Mouse (Mus musculus) heart, embryonic 12.5 days (tissue): Measurements from ENCODE around the gene Ly86. TPM values are rescaled to one million over a fixed set of nuclear protein-coding genes. Genes with fewer than 3 reads are reported as not detected.

ENCODE experiments used
- ATAC-seq: fragments of 200-750 bp; cut with Nextera tagmentation; 2 replicates; pipeline ENCODE4 v1.8.0; 2017; ENCODE audit warnings: moderate TSS enrichment, moderate library complexity; ENCODE audit not compliant: insufficient number of reproducible peaks, low FRiP score
- H3K27ac ChIP-seq: fragments of 300-500 bp; sonication (generic); 2 replicates; pipeline ENCODE4 v1.5.1; 2016; ENCODE audit warnings: mild to moderate bottlenecking, moderate library complexity; ENCODE audit not compliant: poor library complexity, severe bottlenecking
- H3K27me3 ChIP-seq: fragments of 300-500 bp; sonication (generic); replicated peaks from 2 replicates; pipeline ENCODE4 v1.6.1; 2016; ENCODE audit warnings: mild to moderate bottlenecking, moderate library complexity
- H3K36me3 ChIP-seq: fragments of 300-500 bp; sonication (generic); 2 replicates; pipeline ENCODE4 v1.6.1; 2016; ENCODE audit warnings: mild to moderate bottlenecking, moderate library complexity
- H3K4me1 ChIP-seq: fragments of 300-500 bp; sonication (generic); replicated peaks from 2 replicates; pipeline ENCODE4 v1.6.1; 2016; ENCODE audit warnings: mild to moderate bottlenecking
- H3K4me2 ChIP-seq: fragments of 300-500 bp; sonication (generic); 2 replicates; pipeline ENCODE4 v1.6.1; 2016; ENCODE audit warnings: mild to moderate bottlenecking, moderate library complexity
- H3K4me3 ChIP-seq: fragments of 300-500 bp; sonication (generic); 2 replicates; pipeline ENCODE4 v1.5.1; 2016; ENCODE audit warnings: mild to moderate bottlenecking
- H3K9ac ChIP-seq: fragments of 300-500 bp; sonication (generic); 2 replicates; pipeline ENCODE4 v1.6.1; 2016; ENCODE audit warnings: mild to moderate bottlenecking, moderate library complexity
- H3K9me3 ChIP-seq: fragments of 300-500 bp; sonication (generic); replicated peaks from 2 replicates; pipeline ENCODE4 v1.6.1; 2016; ENCODE audit warnings: mild to moderate bottlenecking, moderate library complexity
- WGBS: fragments of 180-500 bp; shearing (Covaris S2); methylation state at CpG from one replicate; pipeline ENCODE4 v1.1.7; 2016; 5-methylcytosine and 5-hydroxymethylcytosine counted together
- polyA plus RNA-seq: library from polyadenylated mRNA; unstranded; fragments of >200 nt; fragmentation: Nextera tagmentation; extraction: Ambion mirVana; gene quantifications from 2 replicates; pipeline ENCODE4 v1.2.1, GENCODE M21; 2016

The Ly86 gene
- polyA plus RNA-seq, 1 experiment from 2014 or later = 3.1 TPM

DNA sequence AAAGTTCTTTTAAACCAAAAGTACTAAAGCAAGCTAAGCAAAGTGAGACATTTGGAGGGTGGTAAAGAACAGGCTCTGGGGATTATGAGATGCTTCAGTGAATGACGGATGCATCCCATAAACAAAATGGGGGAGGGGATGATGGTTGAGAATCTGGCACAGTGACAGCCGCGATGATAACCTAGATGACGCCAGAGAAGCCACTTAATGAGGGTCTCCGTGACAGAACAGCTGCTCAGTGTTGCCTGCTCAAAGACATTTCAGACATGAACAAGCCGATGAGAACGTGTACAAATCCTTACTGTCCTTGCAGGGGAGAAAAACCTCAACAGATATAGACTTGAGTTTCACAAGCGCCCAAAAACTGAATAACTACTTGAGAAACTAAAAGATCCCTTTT, 15.3 kb upstream of the Ly86 start:
- no peaks in the 10 kb centered on the region for H3K27me3 ChIP-seq
- H3K4me3 ChIP-seq = no peak overlapping the region
- 56% methylated on average over 8 of the region's 8 CpGs for WGBS

GRCm38 (mm10) chr13:37330971-37331370, 14.0 kb upstream of the Ly86 start:
- H3K9ac ChIP-seq = no peak overlapping the region

More for the DNA sequence above, 15.3 kb upstream of the Ly86 start:
- no peak overlapping the region for H3K4me2 ChIP-seq
- H3K36me3 ChIP-seq = no peaks in the 10 kb centered on the region
- no peak overlapping the region for H3K9ac ChIP-seq
- H3K4me1 ChIP-seq = no peaks in the 10 kb centered on the region
- H3K9me3 ChIP-seq = no peaks in the 10 kb centered on the region
- no peak overlapping the region for H3K27ac ChIP-seq
- no peak for ATAC-seq

DNA sequence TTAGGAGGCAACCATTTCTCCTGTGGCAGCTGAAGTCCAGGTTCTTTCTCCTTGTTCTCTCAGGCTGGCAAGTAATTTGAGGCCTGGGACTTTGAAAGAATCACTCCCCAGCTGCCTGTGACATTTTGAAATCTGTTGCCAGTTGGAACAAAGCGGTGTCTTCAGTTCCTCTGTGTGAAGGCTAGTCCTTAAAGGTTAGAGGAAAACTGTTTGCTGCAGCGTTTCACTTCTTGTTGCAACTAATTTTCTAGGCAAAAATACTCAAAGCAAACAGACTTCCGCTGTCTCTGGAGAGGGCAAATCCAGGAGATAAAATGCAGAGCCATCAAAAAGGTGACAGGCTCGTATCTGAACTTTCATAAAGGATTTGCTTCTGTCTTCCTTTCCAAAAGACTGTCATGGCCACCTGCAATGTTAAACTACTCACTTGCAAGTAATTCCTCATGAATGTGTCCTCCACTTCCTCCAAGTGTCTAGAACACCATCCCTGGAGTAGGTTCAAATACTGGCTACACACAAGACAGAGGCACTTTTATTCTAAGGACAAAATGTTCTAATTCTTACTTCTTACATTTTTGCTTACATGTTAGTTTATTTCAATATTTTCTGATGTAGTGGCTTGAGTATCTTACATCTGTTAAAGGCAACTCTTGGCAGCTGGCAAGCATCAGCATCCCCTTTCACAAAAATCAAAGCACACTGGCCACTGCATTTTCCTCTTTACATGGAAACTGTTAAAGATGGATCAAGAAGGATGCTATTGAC, 12.0 kb upstream of the Ly86 start:
- H3K4me3 ChIP-seq = no peak overlapping the region
- H3K9me3 ChIP-seq = no peaks in the 10 kb centered on the region
- 75% methylated on average over 4 of the region's 4 CpGs for WGBS
- no peak for ATAC-seq
- no peaks in the 10 kb centered on the region for H3K4me1 ChIP-seq
- H3K4me2 ChIP-seq = no peak overlapping the region
- H3K36me3 ChIP-seq = no peaks in the 10 kb centered on the region
- H3K9ac ChIP-seq = no peak overlapping the region
- no peak overlapping the region for H3K27ac ChIP-seq
- H3K27me3 ChIP-seq = no peaks in the 10 kb centered on the region

More at GRCm38 (mm10) chr13:37330971-37331370, 14.0 kb upstream of the Ly86 start:
- Histone ChIP-seq H3K4me1 (no peaks in the 10 kb centered on the region), H3K4me3 (no peak overlapping the region), H3K27me3 (no peaks in the 10 kb centered on the region), H3K9me3 (no peaks in the 10 kb centered on the region), H3K27ac (no peak overlapping the region), H3K36me3 (no peaks in the 10 kb centered on the region), H3K4me2 (no peak overlapping the region)
- no peak for ATAC-seq
- WGBS = 75% methylated on average over 4 of the region's 4 CpGs

DNA sequence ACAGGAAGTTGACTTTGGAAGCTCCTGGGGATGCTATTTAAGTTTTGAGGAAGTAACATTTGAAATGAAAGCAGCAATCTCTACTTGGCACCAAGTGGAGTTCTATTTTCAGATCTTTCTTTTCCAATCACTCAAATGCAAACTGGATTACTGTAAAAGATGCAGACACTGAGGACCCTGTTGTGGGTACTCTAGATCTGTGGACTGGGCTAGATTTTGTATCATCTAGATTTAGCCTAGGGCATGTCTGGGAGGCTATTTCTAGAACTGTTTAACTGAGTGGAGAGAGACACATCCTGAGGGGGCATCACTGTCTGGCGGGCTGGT, 11.5 kb upstream of the Ly86 start:
- Histone ChIP-seq H3K9ac (no peak overlapping the region), H3K9me3 (no peaks in the 10 kb centered on the region), H3K4me2 (no peak overlapping the region), H3K4me1 (no peaks in the 10 kb centered on the region), H3K27me3 (no peaks in the 10 kb centered on the region), H3K4me3 (no peak overlapping the region), H3K36me3 (no peaks in the 10 kb centered on the region), H3K27ac (no peak overlapping the region)
- WGBS = 55% methylated on average over 1 of the region's 1 CpGs
- no peak for ATAC-seq

GRCm38 (mm10) chr13:37337269-37337668, 7.7 kb upstream of the Ly86 start:
- Histone ChIP-seq H3K27me3 (no peaks in the 10 kb centered on the region), H3K4me2 (no peak overlapping the region), H3K4me3 (no peak overlapping the region), H3K36me3 (no peaks in the 10 kb centered on the region), H3K9me3 (no peaks in the 10 kb centered on the region; the same call in 1 of the 2 replicates), H3K4me1 (no peaks in the 10 kb centered on the region), H3K27ac (no peak overlapping the region), H3K9ac (no peak overlapping the region)
- no peak for ATAC-seq
- WGBS = 84% methylated on average over 4 of the region's 4 CpGs

- Histone ChIP-seq H3K4me3 (no peak overlapping the region), H3K27ac (no peak overlapping the region), H3K9me3 (no peaks in the 10 kb centered on the region; the same call in 1 of the 2 replicates), H3K4me1 (no peaks in the 10 kb centered on the region), H3K36me3 (no peaks in the 10 kb centered on the region), H3K27me3 (no peaks in the 10 kb centered on the region), H3K9ac (no peak overlapping the region), H3K4me2 (no peak overlapping the region)
- 72% methylated on average over 7 of the region's 7 CpGs for WGBS
- ATAC-seq = no peak
These were observed 7.1 kb upstream of the Ly86 start for GRCm38 (mm10) chr13:37337871-37338270.

- Histone ChIP-seq H3K27ac (no peak overlapping the region), H3K4me3 (no peak overlapping the region), H3K9ac (no peak overlapping the region), H3K4me1 (no peaks in the 10 kb centered on the region), H3K9me3 (no peaks in the 10 kb centered on the region; the same call in 1 of the 2 replicates), H3K27me3 (no peaks in the 10 kb centered on the region), H3K36me3 (no peaks in the 10 kb centered on the region), H3K4me2 (no peak overlapping the region)
- no peak for ATAC-seq
- 95% methylated on average over 1 of the region's 1 CpGs for WGBS
These were observed 2.2 kb upstream of the Ly86 start for GRCm38 (mm10) chr13:37342804-37343203.

DNA sequence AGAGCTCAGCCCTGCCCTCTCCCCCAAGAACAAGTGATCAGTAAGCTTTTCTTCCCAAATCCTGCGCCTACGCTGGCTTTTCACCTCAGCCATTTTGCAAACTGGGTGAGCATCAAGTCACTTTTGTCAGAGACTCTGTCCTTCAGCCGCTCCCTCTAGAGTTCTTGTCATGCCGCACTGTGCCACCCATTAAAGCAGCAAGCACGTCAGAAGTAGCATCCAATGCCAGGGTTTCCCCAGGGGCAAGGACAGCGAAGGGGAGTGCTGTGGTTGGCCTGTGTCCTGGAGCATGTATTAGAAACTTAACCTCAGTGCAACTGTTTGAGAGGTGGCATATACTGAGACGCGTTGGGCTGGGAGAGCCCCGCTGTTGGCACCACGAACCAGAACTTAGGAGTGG, 815 bp downstream of the Ly86 start:
- Histone ChIP-seq H3K27ac (no peak overlapping the region), H3K4me3 (no peak overlapping the region), H3K4me2 (no peak overlapping the region), H3K4me1 (no peaks in the 10 kb centered on the region), H3K36me3 (no peaks in the 10 kb centered on the region), H3K27me3 (no peaks in the 10 kb centered on the region), H3K9me3 (no peaks in the 10 kb centered on the region), H3K9ac (no peak overlapping the region)
- no peak for ATAC-seq
- 85% methylated on average over 10 of the region's 10 CpGs for WGBS

GRCm38 (mm10) chr13:37347871-37348595, 3.0 kb downstream of the Ly86 start:
- 77% methylated on average over 8 of the region's 8 CpGs for WGBS
- Histone ChIP-seq H3K9ac (no peak overlapping the region), H3K4me1 (no peaks in the 10 kb centered on the region), H3K4me2 (no peak overlapping the region), H3K36me3 (no peaks in the 10 kb centered on the region), H3K4me3 (no peak overlapping the region), H3K9me3 (no peaks in the 10 kb centered on the region), H3K27me3 (no peaks in the 10 kb centered on the region), H3K27ac (no peak overlapping the region)
- ATAC-seq = no peak

DNA sequence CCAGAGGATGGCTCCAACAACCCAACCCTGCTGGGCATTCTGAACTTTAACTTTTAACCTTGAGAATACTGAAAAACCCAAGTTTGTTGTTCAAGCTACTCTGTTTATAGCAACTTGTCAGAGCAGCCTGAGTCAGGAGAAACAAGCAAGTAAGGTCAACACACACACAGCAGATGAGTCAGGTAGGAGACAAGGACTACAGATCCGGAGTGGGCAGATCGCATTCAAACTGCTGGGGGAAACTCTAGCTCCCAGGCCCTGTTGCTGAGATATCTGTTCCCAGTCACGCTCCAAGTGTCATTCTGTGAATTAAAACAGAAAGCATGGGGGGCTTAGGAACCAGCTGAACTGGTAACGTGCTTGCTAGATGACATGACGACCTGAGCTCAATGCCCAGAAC, 4.0 kb downstream of the Ly86 start:
- Histone ChIP-seq H3K4me2 (no peak overlapping the region), H3K36me3 (no peaks in the 10 kb centered on the region), H3K9ac (no peak overlapping the region), H3K27ac (no peak overlapping the region), H3K4me1 (0 out of 2 replicates have a peak, but pooled peaks cover 2% of the 10 kb centered on the region), H3K27me3 (no peaks in the 10 kb centered on the region), H3K9me3 (no peaks in the 10 kb centered on the region), H3K4me3 (no peak overlapping the region)
- no peak for ATAC-seq
- 72% methylated on average over 5 of the region's 5 CpGs for WGBS

GRCm38 (mm10) chr13:37353016-37353415, 8.0 kb downstream of the Ly86 start:
- no peak for ATAC-seq

More at GRCm38 (mm10) chr13:37353016-37353415, 8.0 kb downstream of the Ly86 start:
- no peaks in the 10 kb centered on the region for H3K27me3 ChIP-seq
- no peak overlapping the region for H3K4me2 ChIP-seq
- H3K4me1 ChIP-seq = peaks cover 8% of the 10 kb centered on the region; the same call in 1 of the 2 replicates
- no peaks in the 10 kb centered on the region for H3K9me3 ChIP-seq
- H3K27ac ChIP-seq = no peak overlapping the region
- no peak overlapping the region for H3K4me3 ChIP-seq
- WGBS = 70% methylated on average over 2 of the region's 2 CpGs
- no peaks in the 10 kb centered on the region for H3K36me3 ChIP-seq
- no peak overlapping the region for H3K9ac ChIP-seq
